Mouse (Mus musculus) CH12.LX (cell line): ENCODE data around the gene Filip1l.

ENCODE experiments used
- BHLHE40 ChIP-seq: IDR thresholded peaks from 2 replicates; pipeline ENCODE4 v1.6.1; 2011; ENCODE audit warnings: mild to moderate bottlenecking, low read depth, low read length, improper control_type of control experiment
- CTCF ChIP-seq, 2 experiments: IDR thresholded peaks in 1 of 2; conservative IDR thresholded peaks in 1 of 2; 2 replicates each; pipeline ENCODE4 v1.5.1; 2011 to 2012; ENCODE audit warnings: low read depth in 2 of 2, low read length in 2 of 2, improper control_type of control experiment in 1 of 2, inconsistent platforms in 1 of 2, mild to moderate bottlenecking in 1 of 2, moderate library complexity in 1 of 2
- EP300 ChIP-seq: IDR thresholded peaks from 2 replicates; pipeline ENCODE4 v1.6.1; 2011; ENCODE audit warnings: low read length, improper control_type of control experiment
- HCFC1 ChIP-seq: IDR thresholded peaks from 2 replicates; pipeline ENCODE4 v1.6.1; 2012; ENCODE audit warnings: low read depth, mild to moderate bottlenecking, inconsistent platforms, low read length, improper control_type of control experiment
- JUND ChIP-seq: conservative IDR thresholded peaks from 2 replicates; pipeline ENCODE4 v1.6.1; 2011; ENCODE audit warnings: low read depth, low read length, improper control_type of control experiment
- MAX ChIP-seq: IDR thresholded peaks from 2 replicates; pipeline ENCODE4 v1.6.1; 2011; ENCODE audit warnings: low read length, improper control_type of control experiment
- MAZ ChIP-seq: IDR thresholded peaks from 2 replicates; pipeline ENCODE4 v1.6.1; 2012; ENCODE audit warnings: low read depth, mild to moderate bottlenecking, inconsistent platforms, low read length, improper control_type of control experiment, moderate library complexity
- MEF2A ChIP-seq: IDR thresholded peaks from 2 replicates; pipeline ENCODE4 v1.6.1; 2014; ENCODE audit warnings: low read depth, mild to moderate bottlenecking, inconsistent platforms, low read length, improper control_type of control experiment, borderline replicate concordance
- MYC ChIP-seq: IDR thresholded peaks from 2 replicates; pipeline ENCODE4 v1.6.1; 2011; ENCODE audit warnings: low read depth, mild to moderate bottlenecking, improper control_type of control experiment, low read length
- NRF1 ChIP-seq: IDR thresholded peaks from 2 replicates; pipeline ENCODE4 v1.6.1; 2014; ENCODE audit warnings: low read depth, mild to moderate bottlenecking, inconsistent platforms, low read length, improper control_type of control experiment, moderate library complexity
- POLR2A ChIP-seq: IDR thresholded peaks from 2 replicates; pipeline ENCODE4 v1.6.1; 2011; ENCODE audit warnings: low read depth, mild to moderate bottlenecking, improper control_type of control experiment, low read length
- USF1 ChIP-seq: IDR thresholded peaks from 2 replicates; pipeline ENCODE4 v1.6.1; 2014; ENCODE audit warnings: low read depth, mild to moderate bottlenecking, inconsistent platforms, low read length, improper control_type of control experiment
- ZC3H11A ChIP-seq: IDR thresholded peaks from 2 replicates; pipeline ENCODE4 v1.6.1; 2012; ENCODE audit warnings: low read depth, mild to moderate bottlenecking, inconsistent platforms, low read length, improper control_type of control experiment
- ZMIZ1 ChIP-seq: IDR thresholded peaks from 2 replicates; pipeline ENCODE4 v1.6.1; 2012; ENCODE audit warnings: low read depth, mild to moderate bottlenecking, inconsistent platforms, low read length, improper control_type of control experiment

GRCm38 (mm10) chr16:57582008-57582407 is 229.1 kb downstream of the Filip1l start:
- TF ChIP-seq EP300 (no peak), USF1 (no peak), CTCF (conservative IDR thresholded peaks at IDR 0.05 in 1 of 2, IDR thresholded peaks at IDR 0.05 in 1 of 2; ENCODE audit: low read depth in 2 of 2, low read length in 2 of 2) (no peak), MYC (no peak), MEF2A (no peak), BHLHE40 (no peak), ZMIZ1 (no peak), MAZ (no peak), POLR2A (no peak), MAX (no peak), HCFC1 (no peak), ZC3H11A (no peak), NRF1 (no peak), JUND (no peak)
